Mouse (Mus musculus) embryonic facial prominence, embryonic 11.5 days (tissue): ENCODE results near the gene Hpse2. TPM values are rescaled to one million over a fixed set of nuclear protein-coding genes. Genes with fewer than 3 reads are reported as not detected.
"Not testable (repeated sequence)": the region's sequence is repeated elsewhere in the genome, so short reads cannot be mapped to it uniquely, and the experiment has no call there.

ENCODE experiments used
- ATAC-seq: fragments of 200-750 bp; cut with Nextera tagmentation; replicated peaks from 2 replicates; pipeline ENCODE4 v1.8.0; 2017; ENCODE audit warnings: low read depth; ENCODE audit not compliant: insufficient number of reproducible peaks, low FRiP score, low TSS enrichment
- DNase-seq: peaks from one replicate; pipeline ENCODE4 v3.0.0-alpha.2; 2015; ENCODE audit warnings: low spot score
- H3K27ac ChIP-seq: fragments of 300-500 bp; sonication (generic); replicated peaks from 2 replicates; pipeline ENCODE4 v1.5.1; 2014; ENCODE audit warnings: mild to moderate bottlenecking, low read depth, low read length, control low read depth
- H3K27me3 ChIP-seq: fragments of 300-500 bp; sonication (generic); 2 replicates; pipeline ENCODE4 v1.6.1; 2014; ENCODE audit warnings: mild to moderate bottlenecking, low read length, moderate library complexity, mixed read lengths; ENCODE audit not compliant: control insufficient read depth, insufficient read depth
- H3K36me3 ChIP-seq: fragments of 300-500 bp; sonication (generic); replicated peaks from 2 replicates; pipeline ENCODE4 v1.6.1; 2014; ENCODE audit warnings: low read depth, mild to moderate bottlenecking, low read length, moderate library complexity, mixed read lengths; ENCODE audit not compliant: control insufficient read depth, insufficient read depth
- H3K4me1 ChIP-seq: fragments of 300-500 bp; sonication (generic); 2 replicates; pipeline ENCODE4 v1.6.1; 2014; ENCODE audit warnings: low read length, mixed read lengths; ENCODE audit not compliant: control insufficient read depth, insufficient read depth
- H3K4me2 ChIP-seq: fragments of 300-500 bp; sonication (generic); 2 replicates; pipeline ENCODE4 v1.6.1; 2014; ENCODE audit warnings: low read depth, mild to moderate bottlenecking, control low read depth, low read length, moderate library complexity
- H3K4me3 ChIP-seq: fragments of 300-500 bp; sonication (generic); 2 replicates; pipeline ENCODE4 v1.5.1; 2014; ENCODE audit warnings: low read depth, low read length, control low read depth
- H3K9ac ChIP-seq: fragments of 300-500 bp; sonication (generic); replicated peaks from 2 replicates; pipeline ENCODE4 v1.6.1; 2014; ENCODE audit warnings: mild to moderate bottlenecking, control low read depth, low read length
- H3K9me3 ChIP-seq: fragments of 300-500 bp; sonication (generic); replicated peaks from 2 replicates; pipeline ENCODE4 v1.6.1; 2016; ENCODE audit warnings: mild to moderate bottlenecking, low read length, inconsistent platforms, mixed read lengths; ENCODE audit not compliant: control insufficient read depth
- WGBS: fragments of 180-500 bp; shearing (Covaris S2); extraction: QIAGEN DNeasy Blood & Tissue Kit; methylation state at CpG from one replicate; pipeline ENCODE4 v1.1.7; 2014; 5-methylcytosine and 5-hydroxymethylcytosine counted together
- polyA plus RNA-seq: library from polyadenylated mRNA; unstranded; fragments of >200 nt; fragmentation: Nextera tagmentation; extraction: Ambion mirVana; gene quantifications from 2 replicates; pipeline ENCODE4 v1.2.1, GENCODE M21; 2014

Hpse2 gene
- polyA plus RNA-seq, 1 experiment from 2014 or later, result 6.6 TPM

GRCm38 (mm10) chr19:42785129-42785528, 603.0 kb downstream of the Hpse2 start:
- H3K4me2 ChIP-seq, result no peak overlapping the region
- no peak overlapping the region for H3K27ac ChIP-seq
- no peaks in the 10 kb centered on the region for H3K9me3 ChIP-seq
- H3K4me1 ChIP-seq, result no peaks in the 10 kb centered on the region
- H3K27me3 ChIP-seq, result no peaks in the 10 kb centered on the region
- H3K4me3 ChIP-seq, result no peak overlapping the region
- WGBS, result 39% methylated on average over 2 of the region's 2 CpGs
- H3K9ac ChIP-seq, result no peak overlapping the region
- DNase-seq, result no peak
- H3K36me3 ChIP-seq, result no peaks in the 10 kb centered on the region
- ATAC-seq, result no peak

DNA sequence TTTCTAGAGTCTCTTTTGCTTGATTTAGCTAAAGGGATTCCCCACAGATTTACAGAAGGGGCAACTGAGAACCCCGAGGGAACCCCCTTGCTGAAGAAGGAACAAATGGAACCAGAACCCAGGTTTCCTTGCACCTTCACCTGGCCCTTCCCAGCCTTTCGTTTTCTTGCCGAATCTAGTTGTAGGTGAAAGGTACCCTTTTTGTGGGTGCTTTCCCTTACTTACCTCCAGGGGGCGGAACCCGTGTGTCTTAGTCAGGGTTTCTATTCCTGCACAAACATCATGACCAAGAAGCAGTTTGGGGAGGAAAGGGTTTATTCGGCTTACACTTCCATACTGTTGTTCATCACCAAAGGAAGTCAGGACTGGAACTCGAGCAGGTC, 608.0 kb downstream of the Hpse2 start:
- Histone ChIP-seq H3K27ac (peak overlapping the region; percentile 16; the same call in 1 of the 2 replicates), H3K4me3 (peak overlapping the region; percentile 62), H3K9ac (peak overlapping the region; percentile 68), H3K4me2 (peak overlapping the region; percentile 61)
- not testable (repeated sequence) for H3K4me1 ChIP-seq, H3K9me3 ChIP-seq, H3K36me3 ChIP-seq, H3K27me3 ChIP-seq, ATAC-seq
- peak; percentile 14 for DNase-seq
- 50% methylated on average over 7 of the region's 7 CpGs for WGBS

DNA sequence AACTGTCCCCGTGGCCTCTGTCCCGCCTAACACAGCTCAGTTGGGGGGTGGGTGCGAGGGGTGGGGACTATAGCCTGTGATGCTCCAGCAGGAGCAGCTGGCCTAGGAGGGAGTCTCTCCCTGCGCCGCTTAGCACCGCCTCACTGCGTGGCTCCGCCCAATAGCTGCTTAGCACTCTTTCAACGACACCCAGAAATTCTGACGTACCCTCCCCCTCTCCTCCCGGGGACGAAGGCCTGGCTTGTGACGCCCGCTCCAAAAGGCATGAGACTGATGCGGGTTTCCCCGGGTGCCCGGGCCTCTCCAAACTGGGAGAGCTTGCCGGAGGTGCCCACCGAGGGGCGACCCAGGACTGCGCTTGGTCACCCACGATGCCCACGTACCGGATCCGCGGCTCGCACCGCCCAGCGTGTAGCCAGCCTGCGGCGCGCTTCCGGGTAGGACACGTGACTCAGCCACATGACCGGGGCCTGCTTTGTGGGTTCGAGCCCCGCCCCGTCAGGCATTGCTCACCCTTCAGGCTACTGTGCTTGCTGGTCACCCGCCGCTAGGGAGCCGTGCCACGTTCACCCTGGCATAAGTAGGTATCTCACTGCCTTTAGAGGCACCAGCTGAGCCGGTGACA, 608.5 kb downstream of the Hpse2 start, which contains the start of gene Hps1:
TSS of gene Hps1 (minus strand) at position 448 of the 625 bp plus-strand sequence.
- peak; percentile 97 for ATAC-seq
- H3K4me3 ChIP-seq, result peak within 1 kb of the TSS; percentile 62
- WGBS, result under 1% methylated on average over 43 of the region's 43 CpGs
- no peaks in the 10 kb centered on the region for H3K4me1 ChIP-seq
- H3K9ac ChIP-seq, result peak within 1 kb of the TSS; percentile 68
- H3K27me3 ChIP-seq, result no peaks in the 10 kb centered on the region
- H3K27ac ChIP-seq, result peak within 1 kb of the TSS; percentile 16; the same call in 1 of the 2 replicates
- H3K36me3 ChIP-seq, result no peaks in the 10 kb centered on the region
- DNase-seq, result peak; percentile 93
- no peaks in the 10 kb centered on the region for H3K9me3 ChIP-seq
- H3K4me2 ChIP-seq, result peak within 1 kb of the TSS; percentile 61

DNA sequence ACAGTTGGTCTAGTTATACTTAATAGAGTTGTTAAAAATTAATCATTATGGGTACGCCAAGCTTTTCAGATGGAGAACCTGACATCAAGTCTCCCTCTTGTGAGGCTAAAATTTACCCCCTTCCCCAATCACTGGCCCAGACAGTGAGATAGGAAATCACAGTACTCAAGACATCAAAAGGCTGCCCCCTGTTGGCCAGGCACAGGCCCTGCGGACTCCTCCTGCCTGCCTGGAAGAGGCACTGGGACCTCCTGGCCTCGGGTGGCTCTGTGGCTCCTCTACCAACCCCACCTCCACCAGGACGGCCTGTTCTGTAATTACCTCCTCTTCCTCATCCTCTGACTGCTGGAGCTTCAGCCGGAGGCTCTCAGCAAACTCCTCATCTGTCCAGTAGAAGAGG, 610.4 kb downstream of the Hpse2 start:
- no peaks in the 10 kb centered on the region for H3K4me1 ChIP-seq
- no peak for ATAC-seq
- no peak for DNase-seq

GRCm38 (mm10) chr19:42776813-42777212, 611.3 kb downstream of the Hpse2 start:
- Histone ChIP-seq H3K4me3 (no peak overlapping the region), H3K9me3 (no peaks in the 10 kb centered on the region), H3K4me2 (no peak overlapping the region), H3K4me1 (no peaks in the 10 kb centered on the region), H3K9ac (no peak overlapping the region), H3K27ac (no peak overlapping the region), H3K36me3 (no peaks in the 10 kb centered on the region), H3K27me3 (no peaks in the 10 kb centered on the region)
- ATAC-seq (no peak), DNase-seq (peak; percentile 29)
- WGBS, result 97% methylated on average over 1 of the region's 1 CpGs

More for the DNA sequence above, 610.4 kb downstream of the Hpse2 start:
- H3K9me3 ChIP-seq, result no peaks in the 10 kb centered on the region
- H3K4me2 ChIP-seq, result no peak overlapping the region
- H3K9ac ChIP-seq, result no peak overlapping the region
- WGBS, result 73% methylated on average over 5 of the region's 5 CpGs
- no peaks in the 10 kb centered on the region for H3K27me3 ChIP-seq
- no peak overlapping the region for H3K4me3 ChIP-seq
- H3K36me3 ChIP-seq, result no peaks in the 10 kb centered on the region
- H3K27ac ChIP-seq, result no peak overlapping the region

DNA sequence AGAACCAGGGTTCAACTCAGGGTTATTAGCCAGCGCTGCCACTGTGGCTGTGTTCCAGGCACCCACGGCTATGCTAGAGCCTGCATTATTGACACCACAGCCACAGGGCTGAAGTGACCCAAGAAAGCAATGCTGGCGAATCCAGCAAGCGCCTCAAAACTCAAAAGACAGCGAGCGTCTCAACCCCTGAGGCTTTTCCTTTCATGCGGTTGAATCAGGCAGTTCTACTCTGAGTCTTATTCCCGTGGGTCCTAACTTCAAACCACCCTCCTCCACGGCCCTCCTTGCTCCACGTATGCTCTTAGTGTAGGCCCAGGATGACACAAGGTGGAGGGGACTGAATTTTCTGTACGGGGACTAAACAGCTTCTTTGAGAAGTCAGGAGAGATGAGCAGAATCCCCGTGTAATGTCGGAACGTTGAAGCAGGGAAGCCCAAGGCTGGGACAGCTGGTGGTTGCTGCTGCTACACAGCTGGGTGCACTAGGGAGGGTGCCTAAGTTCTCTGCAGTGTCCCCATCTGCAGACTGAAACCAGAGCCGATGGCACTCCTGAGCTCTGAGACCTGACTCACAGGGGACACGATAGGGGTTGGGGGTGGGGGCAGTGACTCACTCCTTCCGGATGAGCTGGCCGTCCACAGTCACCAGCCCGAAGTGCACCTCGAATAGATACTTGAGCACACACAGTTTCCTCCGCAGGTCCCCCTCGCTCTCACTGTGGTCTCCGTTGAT, 617.8 kb downstream of the Hpse2 start:
- Histone ChIP-seq H3K27ac (no peak overlapping the region), H3K9me3 (no peaks in the 10 kb centered on the region), H3K4me3 (no peak overlapping the region), H3K36me3 (no peaks in the 10 kb centered on the region), H3K4me1 (no peaks in the 10 kb centered on the region), H3K27me3 (no peaks in the 10 kb centered on the region), H3K4me2 (no peak overlapping the region), H3K9ac (no peak overlapping the region)
- ATAC-seq, result no peak
- WGBS, result 76% methylated on average over 23 of the region's 23 CpGs
- DNase-seq, result no peak

DNA sequence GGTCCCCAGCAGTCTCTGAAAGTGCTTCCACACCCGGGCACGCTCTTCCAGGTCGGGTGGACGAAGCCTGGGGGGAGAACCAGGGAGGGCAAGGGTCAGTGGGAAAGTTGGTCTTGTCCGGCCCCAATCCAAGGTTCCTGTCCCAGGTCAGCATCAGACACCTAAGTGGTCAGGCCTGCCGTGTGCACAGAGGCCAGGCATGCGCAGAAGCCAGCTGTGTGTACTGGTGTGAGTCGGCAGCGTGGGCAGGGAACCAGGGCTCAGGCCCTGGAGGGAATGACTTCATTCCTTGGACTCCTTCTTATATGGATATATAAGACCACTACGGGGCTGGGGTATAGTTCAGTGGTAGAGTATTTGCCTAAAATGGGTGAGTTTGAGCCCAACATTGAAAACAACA, 618.5 kb downstream of the Hpse2 start:
- 89% methylated on average over 10 of the region's 10 CpGs for WGBS

GRCm38 (mm10) chr19:42767361-42767760, 620.8 kb downstream of the Hpse2 start:
- H3K9ac ChIP-seq, result no peak overlapping the region
- H3K27ac ChIP-seq, result no peak overlapping the region
- 69% methylated on average over 8 of the region's 8 CpGs for WGBS
- ATAC-seq (no peak), DNase-seq (no peak)
- no peaks in the 10 kb centered on the region for H3K9me3 ChIP-seq
- H3K4me3 ChIP-seq, result no peak overlapping the region
- no peak overlapping the region for H3K4me2 ChIP-seq
- H3K36me3 ChIP-seq, result no peaks in the 10 kb centered on the region
- no peaks in the 10 kb centered on the region for H3K4me1 ChIP-seq
- no peaks in the 10 kb centered on the region for H3K27me3 ChIP-seq

More for the DNA sequence above, 618.5 kb downstream of the Hpse2 start:
- Histone ChIP-seq H3K4me2 (no peak overlapping the region), H3K4me1 (no peaks in the 10 kb centered on the region), H3K27ac (no peak overlapping the region), H3K4me3 (no peak overlapping the region), H3K27me3 (no peaks in the 10 kb centered on the region), H3K9me3 (no peaks in the 10 kb centered on the region), H3K9ac (no peak overlapping the region), H3K36me3 (no peaks in the 10 kb centered on the region)
- ATAC-seq, result no peak
- DNase-seq, result no peak
